Mouse (Mus musculus): ENCODE data around the gene Rgs6.

DNA sequence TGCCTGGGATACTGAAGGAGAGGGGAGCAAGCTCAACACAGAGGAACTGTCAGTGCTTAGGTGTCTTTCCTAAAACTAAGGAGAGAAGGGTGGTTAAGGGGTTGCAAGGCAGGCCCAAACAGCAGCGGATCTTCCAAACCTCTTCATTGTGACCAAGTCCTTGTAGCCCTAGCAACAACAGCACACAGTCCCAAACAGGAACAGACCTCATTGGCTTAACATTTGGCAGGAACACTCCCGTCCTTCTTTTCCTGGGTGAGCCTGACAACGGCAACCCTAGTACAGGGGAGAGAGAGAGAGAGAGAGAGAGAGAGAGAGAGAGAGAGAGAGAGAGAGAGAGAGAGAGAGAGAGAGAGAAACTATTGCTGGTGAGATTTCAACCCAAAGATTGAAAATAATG, 557.8 kb downstream of the Rgs6 start:
- TF ChIP-seq CTCF (conservative IDR thresholded peaks at IDR 0.05; ENCODE audit: low read length) (no peak), POU5F1 (IDR thresholded peaks at IDR 0.05; ENCODE audit: borderline replicate concordance, low read length) (no peak), NANOG (IDR thresholded peaks at IDR 0.05; ENCODE audit: borderline replicate concordance, low read length) (no peak)

All from E14TG2a.4 (cell line).